In the genomic region with DNA sequence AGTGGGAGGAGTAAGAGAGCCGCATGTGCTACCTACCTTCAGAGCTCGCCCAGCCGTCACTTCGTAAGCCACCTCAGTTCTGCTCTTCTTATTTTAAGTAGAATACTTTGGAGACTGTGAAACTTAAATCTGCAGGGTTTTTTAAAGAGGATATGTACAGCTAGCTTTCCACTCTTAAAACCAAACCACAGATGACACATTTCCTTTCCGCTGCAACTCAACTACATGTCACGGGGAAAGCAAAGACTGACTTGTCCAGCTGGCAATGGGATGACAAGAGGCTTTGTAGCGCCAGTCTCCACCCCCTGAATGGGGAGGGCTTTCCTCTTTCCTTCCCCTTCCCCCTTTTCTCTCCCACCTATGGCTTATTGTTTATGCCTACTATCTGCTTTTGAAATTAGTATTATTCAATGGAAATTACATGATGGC, we compare ENCODE assay signal across 9 mouse cellular contexts. TPM values are rescaled to one million over a fixed set of nuclear protein-coding genes. Genes with fewer than 3 reads are reported as not detected.
A peak's percentile ranks its signal among the peaks of the same experiment; 100 is the strongest.
DNase-seq lines count a peak whose midpoint lies in the region; ATAC-seq and TF ChIP-seq lines count a peak whose summit lies in the region.
"Had no signal": no experiment of that assay in that cellular context is flagged by ENCODE, and none has a peak within 500 bp of the region (broad histone marks: within the 10 kb centered on the region; RNA-seq: fewer than 3 reads in every experiment).

A gene (minus strand): TSS at position 257 of the 429 bp plus-strand sequence.
A gene (minus strand): TSS at position 277 of the 429 bp plus-strand sequence.

- H3K9ac ChIP-seq in hindbrain, embryonic 13.5 days = no peak within 1 kb of the TSS
- H3K9ac ChIP-seq in forebrain, embryonic 12.5 days = no peak within 1 kb of the TSS
- H3K9ac ChIP-seq: midbrain, embryonic 12.5 days had no signal

- ATAC-seq in hindbrain, embryonic 13.5 days (ENCODE audit: low FRiP score) = no peak
- ATAC-seq in forebrain, embryonic 12.5 days (ENCODE audit: low FRiP score) = no peak

- no peak within 1 kb of the TSS for H3ac ChIP-seq in myocyte (ENCODE audit: control insufficient read depth, insufficient read length)

- H3K9me3 ChIP-seq in hindbrain, embryonic 13.5 days = no peaks in the 10 kb centered on the region
- H3K9me3 ChIP-seq in forebrain, embryonic 12.5 days = no peaks in the 10 kb centered on the region
- H3K9me3 ChIP-seq in forebrain, embryonic 10.5 days = no peaks in the 10 kb centered on the region
- H3K9me3 ChIP-seq: midbrain, embryonic 12.5 days had no signal

- no peaks in the 10 kb centered on the region; the same call in 1 of the 2 replicates for H3K36me3 ChIP-seq in kidney, adult 2 months (ENCODE audit: control insufficient read depth, insufficient read depth, low read length)
- peaks cover 27% of the 10 kb centered on the region for H3K36me3 ChIP-seq in myocyte (ENCODE audit: control insufficient read depth, insufficient read depth)
- H3K36me3 ChIP-seq in hindbrain, embryonic 13.5 days = peaks cover 18% of the 10 kb centered on the region
- peaks cover 12% of the 10 kb centered on the region for H3K36me3 ChIP-seq in forebrain, embryonic 12.5 days (replicated peaks)
- peaks cover 46% of the 10 kb centered on the region for H3K36me3 ChIP-seq in forebrain, embryonic 10.5 days (replicated peaks)

- H3K27ac ChIP-seq in kidney, adult 2 months (ENCODE audit: insufficient read depth, low read depth, low read length) = no peak within 1 kb of the TSS
- H3K27ac ChIP-seq in bone marrow macrophage, adult 2 months (ENCODE audit: insufficient read depth, low read depth, low read length) = peak within 1 kb of the TSS; percentile 93
- H3K27ac ChIP-seq in hindbrain, embryonic 13.5 days = no peak within 1 kb of the TSS
- no peak within 1 kb of the TSS for H3K27ac ChIP-seq in forebrain, embryonic 12.5 days
- no peak within 1 kb of the TSS for H3K27ac ChIP-seq in forebrain, embryonic 10.5 days
- H3K27ac ChIP-seq: midbrain, embryonic 12.5 days had no signal

- no peak for TF ChIP-seq POLR2A in kidney, adult 2 months (IDR thresholded peaks at IDR 0.05; ENCODE audit: low read depth, low read length)
- TF ChIP-seq POLR2A in bone marrow macrophage, adult 2 months (IDR thresholded peaks at IDR 0.05; ENCODE audit: borderline replicate concordance, low read depth, low read length) = no peak
- peak; percentile 45 for TF ChIP-seq POLR2A in myocyte (IDR thresholded peaks at IDR 0.05; ENCODE audit: insufficient read length, low read depth)

- peak within 1 kb of the TSS; percentile 94 for H3K4me2 ChIP-seq in myocyte (ENCODE audit: low read depth)
- H3K4me2 ChIP-seq in hindbrain, embryonic 13.5 days = no peak within 1 kb of the TSS
- H3K4me2 ChIP-seq in forebrain, embryonic 12.5 days = no peak within 1 kb of the TSS
- H3K4me2 ChIP-seq: midbrain, embryonic 12.5 days had no signal

- H3K79me2 ChIP-seq in myocyte (ENCODE audit: control insufficient read depth, insufficient read depth) = peaks cover 10% of the 10 kb centered on the region

- DNase-seq in kidney, adult 2 months = peak; percentile 21
- DNase-seq in kidney, adult 11 months = no peak
- peak; percentile 31 to 33 for DNase-seq in left cerebral cortex, postnatal 10 days (ENCODE audit: extremely low spot score in 1 of 2, low spot score in 2 of 2)
- DNase-seq in forebrain, embryonic 10.5 days (ENCODE audit: extremely low spot score, low spot score) = no peak

- no peak within 1 kb of the TSS for H3K4me3 ChIP-seq in kidney, adult 2 months (ENCODE audit: insufficient read depth, low read depth, low read length)
- peak within 1 kb of the TSS; percentile 68 for H3K4me3 ChIP-seq in bone marrow macrophage, adult 2 months (ENCODE audit: insufficient read depth, low read length)
- H3K4me3 ChIP-seq in myocyte = peak within 1 kb of the TSS; percentile 21
- no peak within 1 kb of the TSS for H3K4me3 ChIP-seq in hindbrain, embryonic 13.5 days
- no peak within 1 kb of the TSS for H3K4me3 ChIP-seq in forebrain, embryonic 12.5 days (replicated peaks)
- no peak within 1 kb of the TSS for H3K4me3 ChIP-seq in forebrain, embryonic 10.5 days
- H3K4me3 ChIP-seq: midbrain, embryonic 12.5 days had no signal

- intact Hi-C loops in left cerebral cortex, postnatal 10 days (cut with DNase I) = no loop called here

- 92% methylated on average over 7 of the region's 7 CpGs for WGBS in kidney, adult 2 months
- WGBS in hindbrain, embryonic 13.5 days = 81% methylated on average over 7 of the region's 7 CpGs
- 91% methylated on average over 7 of the region's 7 CpGs for WGBS in forebrain, embryonic 12.5 days
- WGBS in forebrain, embryonic 10.5 days = 87% methylated on average over 7 of the region's 7 CpGs

- TF ChIP-seq CTCF in kidney, adult 2 months (conservative IDR thresholded peaks at IDR 0.05; ENCODE audit: insufficient read depth, insufficient read length, low read depth, low read length) = no peak
- TF ChIP-seq CTCF in bone marrow macrophage, adult 2 months (IDR thresholded peaks at IDR 0.05; ENCODE audit: low read depth, low read length) = no peak

- H3K4me1 ChIP-seq in kidney, adult 2 months (ENCODE audit: control insufficient read depth, insufficient read depth, low read length) = peaks cover 17% of the 10 kb centered on the region
- peaks cover 44% of the 10 kb centered on the region for H3K4me1 ChIP-seq in bone marrow macrophage, adult 2 months (ENCODE audit: control insufficient read depth, insufficient read depth, low read length)
- no peaks in the 10 kb centered on the region; the same call in 1 of the 2 replicates for H3K4me1 ChIP-seq in hindbrain, embryonic 13.5 days (replicated peaks)
- peaks cover 12% of the 10 kb centered on the region; the same call in 1 of the 2 replicates for H3K4me1 ChIP-seq in forebrain, embryonic 12.5 days
- peaks cover 7% of the 10 kb centered on the region; the same call in 1 of the 2 replicates for H3K4me1 ChIP-seq in forebrain, embryonic 10.5 days

- H3K27me3 ChIP-seq in kidney, adult 2 months (replicated peaks; ENCODE audit: control insufficient read depth, insufficient read depth, low read length) = no peaks in the 10 kb centered on the region
- H3K27me3 ChIP-seq in myocyte (ENCODE audit: control insufficient read depth, insufficient read depth, insufficient read length) = no peaks in the 10 kb centered on the region
- H3K27me3 ChIP-seq in hindbrain, embryonic 13.5 days = no peaks in the 10 kb centered on the region
- no peaks in the 10 kb centered on the region for H3K27me3 ChIP-seq in forebrain, embryonic 12.5 days
- H3K27me3 ChIP-seq in forebrain, embryonic 10.5 days (ENCODE audit: poor library complexity, severe bottlenecking) = no peaks in the 10 kb centered on the region
- H3K27me3 ChIP-seq: midbrain, embryonic 12.5 days had no signal

TF ChIP-seq in myocyte, 11 proteins besides CTCF, POLR2A, EP300 and RAD21:
- TF ChIP-seq REST (IDR thresholded peaks at IDR 0.05; ENCODE audit: insufficient read depth, insufficient read length) (no peak), MYOD1 (IDR thresholded peaks at IDR 0.05; ENCODE audit: control insufficient read depth in 1 of 3, insufficient read length in 2 of 3, low read depth in 2 of 3) (peak; percentile 85 to 89 (median 88)), E2F4 (IDR thresholded peaks at IDR 0.05; ENCODE audit: insufficient read depth) (no peak)

RNA-seq across cellular contexts. Expression of the first gene that starts in this region (rescaled TPM):
- 0.16 and 0.30 TPM in 2 replicates for polyA plus RNA-seq in kidney, adult 2 months (2012; rRNA removed)
- 30.8 and 33.9 TPM in 2 replicates for polyA plus RNA-seq in bone marrow macrophage, adult 2 months (2012; ENCODE audit: insufficient read depth, insufficient read length, missing spikeins)
- under 1 TPM in 1 of 2 experiments, not detected in 1; 0.13 TPM for total RNA-seq in left cerebral cortex, postnatal 10 days (2021)
- polyA plus RNA-seq in myocyte (2012; fragmentation: generic; extraction: Trizol) = 0.06 TPM
- 0.75 and 0.79 TPM in 2 replicates for polyA plus RNA-seq in hindbrain, embryonic 13.5 days (2015; fragmentation: Nextera tagmentation; extraction: Ambion mirVana)
- 1.0 and 1.1 TPM in 2 replicates for polyA plus RNA-seq in forebrain, embryonic 12.5 days (2016; fragmentation: Nextera tagmentation; extraction: Ambion mirVana)
- polyA plus RNA-seq in forebrain, embryonic 10.5 days (2016; fragmentation: Nextera tagmentation; extraction: Ambion mirVana) = 0.79 and 0.86 TPM in 2 replicates

RNA-seq across cellular contexts. Expression of the second gene that starts in this region (rescaled TPM):
- polyA plus RNA-seq in kidney, adult 2 months (2012; rRNA removed) = 3.1 and 5.3 TPM in 2 replicates
- 423 and 440 TPM in 2 replicates for polyA plus RNA-seq in bone marrow macrophage, adult 2 months (2012; ENCODE audit: insufficient read depth, insufficient read length, missing spikeins)
- 1 to 10 TPM; 4.7 to 6.1 TPM for total RNA-seq in left cerebral cortex, postnatal 10 days (2021)
- 10.7 TPM for polyA plus RNA-seq in myocyte (2012; fragmentation: generic; extraction: Trizol)
- polyA plus RNA-seq in hindbrain, embryonic 13.5 days (2015; fragmentation: Nextera tagmentation; extraction: Ambion mirVana) = 4.3 and 4.7 TPM in 2 replicates
- polyA plus RNA-seq in forebrain, embryonic 12.5 days (2016; fragmentation: Nextera tagmentation; extraction: Ambion mirVana) = 2.9 and 3.0 TPM in 2 replicates
- polyA plus RNA-seq in forebrain, embryonic 10.5 days (2016; fragmentation: Nextera tagmentation; extraction: Ambion mirVana) = 2.1 and 2.6 TPM in 2 replicates

Comparison
In these comparisons a context has a peak if more than half of its experiments do, and no peak if none do; other contexts are left out.
1. RNA of the first gene that starts in this region (polyA plus RNA-seq): 30.8 to 33.9 TPM in bone marrow macrophage, adult 2 months; 1.0 to 1.1 TPM in forebrain, embryonic 12.5 days, 0.79 to 0.86 TPM in forebrain, embryonic 10.5 days, 0.75 to 0.79 TPM in hindbrain, embryonic 13.5 days, 0.16 to 0.30 TPM in kidney, adult 2 months and 0.06 TPM in myocyte (single experiment); every median in the first group is over 10 times any median in the second.
2. RNA of the second gene that starts in this region (polyA plus RNA-seq): 423 to 440 TPM in bone marrow macrophage, adult 2 months; 10.7 TPM in myocyte (single experiment), 3.1 to 5.3 TPM in kidney, adult 2 months, 4.3 to 4.7 TPM in hindbrain, embryonic 13.5 days, 2.9 to 3.0 TPM in forebrain, embryonic 12.5 days and 2.1 to 2.6 TPM in forebrain, embryonic 10.5 days; every median in the first group is over 10 times any median in the second.
3. DNase-seq: peak in kidney, adult 2 months (single experiment) and left cerebral cortex, postnatal 10 days (2 of 2); none in kidney, adult 11 months (single experiment) and forebrain, embryonic 10.5 days (single experiment).
4. H3K4me3 ChIP-seq: peak in bone marrow macrophage, adult 2 months (single experiment) and myocyte (single experiment); none in kidney, adult 2 months (single experiment), hindbrain, embryonic 13.5 days (single experiment), forebrain, embryonic 12.5 days (single experiment) and forebrain, embryonic 10.5 days (single experiment).